Mouse (Mus musculus): ENCODE data around the gene Thap7.

GRCm38 (mm10) chr16:17552837-17553236 is 21.9 kb upstream of the Thap7 start:
- no peak for TF ChIP-seq CTCF (IDR thresholded peaks at IDR 0.05; ENCODE audit: low read depth)
- TF ChIP-seq EP300 (IDR thresholded peaks at IDR 0.05; ENCODE audit: low read depth): no peak

All from heart, postnatal 0 days (tissue).